Mouse (Mus musculus) kidney, postnatal 4 days (tissue): Measurements from ENCODE around the gene Kcnip1.
A peak's percentile ranks its signal among the peaks of the same experiment; 100 is the strongest.

Source experiments
- DNase-seq, 2 experiments: peaks; one replicate each; pipeline ENCODE4 v3.0.0; 2021; ENCODE audit warnings: mixed read lengths in 2 of 2

Gene Kcnip1

DNA sequence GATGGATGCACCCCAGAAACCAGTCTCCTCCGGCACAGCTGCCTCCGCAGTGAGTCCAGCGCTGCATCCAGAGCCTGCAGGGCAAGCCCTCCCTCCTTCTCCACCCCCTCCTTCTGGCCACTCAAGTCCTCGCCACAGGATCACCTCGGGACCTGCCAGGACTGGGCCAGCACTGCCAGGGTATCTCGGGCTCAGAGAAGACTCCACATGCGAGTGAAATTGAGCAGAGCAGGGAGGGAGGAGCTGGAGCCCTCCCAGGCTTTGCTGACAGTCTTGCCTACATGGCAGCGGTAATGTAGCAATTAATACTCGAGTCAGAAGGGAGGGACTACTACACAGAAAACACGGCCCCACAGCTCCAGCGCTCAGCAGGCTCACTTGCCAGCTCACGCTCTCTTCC, at the start of gene Kcnip1:
Kcnip1 (minus strand) TSS at position 215 of the 400 bp plus-strand sequence.
- DNase-seq, result peak in 1 of 2 experiments; percentile 37

DNA sequence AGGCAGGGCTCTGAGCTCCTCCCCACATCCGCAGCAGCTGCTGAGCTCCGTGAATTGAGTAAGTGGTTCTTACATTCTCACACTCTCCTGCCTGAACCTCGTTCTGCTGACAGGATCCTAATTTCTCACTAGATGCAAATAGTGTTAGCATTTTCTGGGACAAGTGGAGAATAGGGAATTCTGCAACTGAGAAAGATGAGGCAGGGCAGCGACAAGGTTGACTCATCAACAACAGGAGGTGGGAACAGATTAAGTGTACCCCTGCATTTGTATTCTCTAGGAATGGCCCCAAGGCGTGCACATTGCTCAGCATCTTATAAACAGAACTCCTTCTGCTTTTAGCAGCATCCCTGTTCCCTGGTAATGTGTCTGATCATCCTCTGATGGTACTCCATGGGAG, 47.1 kb upstream of the Kcnip1 start:
- DNase-seq, result no peak

DNA sequence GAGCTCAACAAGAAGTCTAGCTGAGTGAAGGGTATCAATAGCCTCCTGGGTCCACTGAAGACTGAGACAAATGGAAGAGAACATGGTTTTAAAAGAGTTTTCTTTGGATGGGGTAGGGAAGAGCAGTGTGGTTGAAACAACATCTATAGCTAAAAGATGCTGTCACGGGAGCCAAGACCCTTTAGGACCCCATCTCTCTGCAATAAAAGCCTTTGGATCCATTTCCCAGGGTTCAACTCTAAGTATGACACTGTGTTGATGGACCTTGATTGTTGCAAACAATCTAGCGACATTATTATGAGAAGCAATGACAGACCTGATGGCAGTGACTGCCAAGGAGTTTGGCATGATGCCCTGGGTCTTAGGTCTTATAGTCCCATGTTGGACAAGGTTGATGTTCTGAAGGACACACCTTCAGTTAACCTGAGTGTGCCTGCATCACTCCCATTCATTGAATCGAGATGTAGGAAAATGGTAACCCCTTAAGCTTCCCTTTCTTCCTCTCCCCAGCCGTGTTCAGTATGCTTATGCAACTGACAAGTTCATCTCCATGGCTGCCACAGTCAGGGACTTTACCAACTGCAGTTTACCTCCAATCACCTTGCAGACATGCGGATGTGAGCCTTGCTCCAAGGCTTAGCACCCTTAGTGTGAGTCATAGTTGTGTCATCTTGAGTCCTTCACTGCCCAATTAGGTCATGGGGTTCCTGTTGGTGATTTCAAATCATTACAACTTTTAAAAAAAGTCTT, 43.1 kb upstream of the Kcnip1 start:
- no peak for DNase-seq

DNA sequence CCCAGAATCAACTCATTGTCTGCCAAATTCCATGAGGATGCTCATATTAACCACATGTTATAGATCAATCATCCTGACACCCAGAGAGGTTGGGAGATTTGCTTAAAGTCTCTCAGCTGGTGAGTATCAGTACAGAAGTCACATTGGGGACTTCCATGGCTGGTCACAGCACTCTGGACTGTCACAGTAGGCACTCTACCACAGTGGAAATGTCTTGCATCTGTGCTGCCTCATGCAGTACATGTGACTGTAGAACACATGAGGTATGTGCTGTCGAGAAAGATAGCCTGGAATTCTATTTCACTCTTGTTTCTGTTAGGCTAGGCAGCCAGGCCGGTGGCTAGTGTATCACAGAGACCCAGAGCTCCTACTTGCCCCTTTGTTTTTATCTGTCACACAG, 41.8 kb upstream of the Kcnip1 start:
- no peak for DNase-seq

DNA sequence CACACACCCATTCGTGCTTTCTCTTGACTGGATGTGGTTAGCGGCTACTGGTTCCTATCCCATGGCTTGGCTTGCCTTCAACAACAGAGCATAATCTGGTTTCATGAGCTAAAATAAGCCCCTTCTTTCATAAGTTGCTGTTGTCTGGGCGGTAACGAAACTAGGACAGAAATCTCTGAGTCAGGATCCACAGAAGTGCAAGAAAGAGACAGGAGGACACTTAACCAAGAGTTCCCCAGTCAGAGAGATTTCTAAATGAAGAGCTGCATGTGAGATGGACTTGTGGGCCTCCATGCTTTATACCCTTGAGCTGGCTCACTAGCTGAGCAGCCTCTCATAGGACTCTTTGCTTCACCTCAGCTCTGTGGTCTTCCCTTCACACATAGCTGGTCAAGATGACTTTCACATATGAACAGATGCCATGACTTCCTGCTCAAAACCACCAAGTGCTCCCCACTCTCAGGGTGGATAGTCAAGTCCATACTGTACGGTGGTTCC, 41.1 kb upstream of the Kcnip1 start:
- no peak for DNase-seq

DNA sequence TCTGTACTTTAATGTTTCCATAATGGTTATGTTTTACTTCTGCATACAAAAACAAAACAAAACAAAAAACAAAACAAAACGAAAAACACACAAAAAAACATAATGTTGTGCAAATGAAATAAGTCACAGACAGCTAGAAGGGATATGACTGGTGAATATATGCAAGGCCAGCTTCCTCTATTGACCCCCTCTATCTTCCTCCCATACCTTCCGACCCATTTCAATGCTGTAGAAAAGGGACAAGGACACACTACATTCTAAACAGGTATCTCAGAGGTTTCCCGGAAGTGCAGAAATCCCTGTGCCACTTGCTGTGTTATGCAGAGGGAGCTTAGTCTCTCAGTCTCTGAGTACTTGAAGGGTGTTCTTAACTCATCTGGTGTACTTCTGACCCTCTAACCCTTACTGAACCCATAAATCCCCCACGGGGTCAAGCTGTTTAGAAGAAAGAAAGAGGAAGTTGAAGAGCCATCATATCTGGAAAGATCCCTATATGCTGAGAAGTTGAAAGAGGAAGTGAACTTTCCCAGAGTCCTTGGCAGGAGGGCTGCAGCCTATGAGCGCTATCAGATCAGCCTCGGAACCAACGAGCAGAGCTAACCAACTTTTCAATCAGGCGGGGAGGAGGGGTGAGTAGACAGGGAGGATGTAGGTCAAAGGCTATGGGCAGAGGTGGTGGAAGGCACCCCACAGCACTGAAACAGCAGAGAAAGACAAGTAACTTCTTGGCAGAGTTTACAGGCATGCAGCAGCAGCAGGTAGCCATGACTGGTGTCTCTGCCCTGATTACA, 38.3 kb upstream of the Kcnip1 start:
- DNase-seq, result peak; percentile 14 to 34

DNA sequence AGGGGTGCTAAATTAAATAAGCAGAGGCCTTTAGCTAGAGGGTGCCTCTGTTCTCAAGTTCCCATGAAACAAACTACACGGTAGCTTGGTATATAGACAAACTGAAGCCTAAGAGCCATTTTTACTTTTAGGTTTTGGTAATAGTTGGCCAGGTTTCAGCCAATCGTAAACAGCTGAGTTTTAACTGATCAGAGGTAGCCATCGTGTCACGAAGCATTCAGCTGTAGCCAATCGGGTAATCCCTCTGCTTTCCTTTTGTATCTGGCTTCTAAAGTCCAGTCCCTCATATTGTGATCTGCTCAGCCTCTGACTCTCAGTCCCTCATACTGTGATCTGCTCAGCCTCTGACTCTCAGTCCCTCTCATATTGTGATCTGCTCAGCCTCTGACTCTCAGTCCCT, 36.7 kb upstream of the Kcnip1 start:
- DNase-seq, result no peak

DNA sequence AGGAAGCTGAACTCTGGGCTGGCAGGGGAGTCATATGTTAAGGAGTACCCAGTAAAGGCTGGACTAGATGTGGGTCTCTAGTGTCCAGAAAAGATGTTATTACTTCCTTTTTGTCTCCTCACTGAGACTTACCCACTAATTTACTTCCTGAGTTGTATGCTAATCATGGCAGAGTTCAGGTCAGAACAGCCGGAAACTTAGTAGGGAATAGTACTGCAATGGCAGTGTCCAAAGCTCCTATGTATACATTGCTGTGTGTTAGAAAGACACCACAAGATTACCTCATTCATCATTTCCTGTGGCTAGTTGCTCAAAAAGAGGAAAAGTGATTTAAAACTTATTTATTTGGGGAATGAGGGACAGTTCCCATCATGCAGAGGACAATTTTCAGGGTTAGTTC, 32.1 kb upstream of the Kcnip1 start:
- DNase-seq, result no peak

DNA sequence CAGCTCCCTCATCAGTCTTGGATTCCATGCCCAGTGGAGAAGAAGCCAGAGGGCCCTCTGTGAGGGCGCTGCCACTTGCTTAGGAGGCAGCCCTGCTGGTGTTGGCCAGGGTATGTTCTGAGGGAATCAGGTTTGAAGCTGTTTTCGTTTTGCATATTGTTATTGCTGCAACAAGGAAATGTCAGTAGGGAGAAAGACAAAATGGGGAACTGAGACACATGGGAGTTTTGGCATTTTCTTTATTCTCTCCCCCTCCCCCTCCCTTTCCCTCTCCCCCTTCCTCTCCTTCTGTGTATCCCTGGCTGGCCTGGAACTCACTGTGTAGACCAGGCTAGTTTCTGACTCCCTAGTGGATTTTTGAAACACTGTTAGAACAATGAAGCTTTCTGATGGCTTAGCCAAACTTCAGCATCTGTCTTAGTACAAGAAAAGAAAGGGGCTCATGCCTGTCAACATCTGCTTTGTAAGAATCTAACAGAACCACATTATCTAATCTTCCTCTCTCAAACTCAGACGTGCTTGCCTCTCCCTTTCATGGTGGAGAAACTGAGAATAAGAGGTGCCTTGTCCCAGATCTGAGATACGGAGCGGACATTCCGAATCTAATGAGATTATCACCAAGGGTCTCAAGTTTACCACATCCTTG, 19.2 kb upstream of the Kcnip1 start:
- DNase-seq, result no peak

DNA sequence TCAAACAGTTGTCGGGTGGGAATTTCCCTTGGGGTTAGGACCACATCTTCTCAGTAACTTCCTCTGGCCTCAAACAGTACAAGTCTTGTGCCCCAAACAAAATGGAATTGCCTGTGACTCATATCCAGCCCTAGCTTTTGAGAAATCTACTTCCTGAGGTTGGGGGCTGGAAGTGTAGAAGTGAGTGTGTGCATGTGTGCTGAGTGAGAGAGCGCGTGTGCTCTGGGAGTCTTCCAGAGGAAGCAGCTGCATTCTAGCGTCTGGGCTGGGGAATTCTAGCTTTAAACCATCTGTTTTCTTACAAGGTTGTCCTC, 17.9 kb upstream of the Kcnip1 start:
- DNase-seq, result peak; percentile 46 to 55

DNA sequence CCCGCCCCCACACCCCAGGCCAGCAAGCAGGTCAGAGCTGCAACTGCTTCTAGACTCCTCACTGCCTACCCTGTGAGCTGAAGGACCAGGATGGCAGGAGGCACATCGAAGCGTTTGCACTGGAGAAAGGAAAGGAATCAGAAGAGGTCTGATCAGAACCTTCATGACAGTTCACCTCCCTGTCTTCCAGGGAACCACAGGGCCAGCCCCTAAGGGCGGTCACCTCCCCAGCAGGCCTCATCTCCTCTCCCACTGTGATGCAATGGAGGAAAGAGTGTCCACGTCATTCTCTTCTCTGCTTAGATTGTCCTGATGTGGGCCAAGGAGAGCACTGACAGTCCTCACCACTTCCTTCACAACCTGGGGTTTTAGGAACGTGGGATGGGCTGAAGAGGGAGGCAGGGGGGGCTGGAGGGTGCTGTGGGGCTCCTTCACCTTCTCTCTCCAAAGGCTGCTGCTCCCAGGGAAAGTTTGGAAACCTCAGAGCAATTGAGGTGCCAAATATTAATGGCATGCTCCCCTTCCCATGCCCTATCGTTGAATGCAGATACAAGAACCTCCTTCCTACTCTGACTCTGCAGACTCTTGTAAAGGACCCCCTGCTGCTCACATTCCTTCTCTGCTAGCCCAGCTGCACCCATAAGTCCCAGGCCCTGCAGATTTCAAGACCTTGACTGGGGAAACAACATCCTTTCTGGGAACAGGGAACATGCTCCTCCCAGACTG, 17.3 kb upstream of the Kcnip1 start:
- no peak for DNase-seq

DNA sequence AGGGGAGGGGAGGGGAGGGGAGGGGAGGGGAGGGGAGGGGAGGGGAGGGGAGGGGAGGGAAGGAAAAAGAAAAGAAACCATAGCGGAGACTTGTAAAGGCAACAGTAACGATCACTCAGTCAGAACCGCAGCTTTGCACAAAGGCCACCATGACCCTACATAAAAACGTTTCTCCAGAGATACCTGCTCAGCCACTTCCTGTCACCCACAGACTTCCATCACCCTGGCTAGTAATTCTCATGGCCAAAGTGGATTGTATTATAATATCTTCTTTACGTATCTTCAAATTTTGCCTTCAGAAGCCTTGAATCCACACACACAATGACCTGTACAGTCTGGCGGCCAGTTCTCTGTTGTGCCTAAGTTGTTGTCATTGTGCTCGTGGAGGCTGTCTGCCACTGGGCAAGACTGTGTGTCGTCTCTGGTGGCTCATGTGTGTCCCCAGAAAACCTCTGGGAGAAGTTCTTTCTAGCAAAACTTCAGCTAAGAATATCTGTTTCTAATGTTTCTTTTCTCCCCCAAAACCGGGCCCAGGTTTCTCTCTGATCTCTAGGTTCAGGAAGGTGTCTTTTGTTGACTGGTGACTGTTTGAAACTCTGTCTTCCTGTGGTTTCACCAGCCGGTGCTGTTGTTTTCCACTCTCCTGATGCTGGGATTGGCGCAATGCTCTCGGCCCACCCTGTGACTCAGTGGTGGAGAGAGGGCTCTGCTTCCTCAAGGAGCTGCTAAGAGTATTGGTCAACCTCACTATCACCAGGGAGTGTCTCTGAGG, 16.6 kb upstream of the Kcnip1 start:
- no peak for DNase-seq

DNA sequence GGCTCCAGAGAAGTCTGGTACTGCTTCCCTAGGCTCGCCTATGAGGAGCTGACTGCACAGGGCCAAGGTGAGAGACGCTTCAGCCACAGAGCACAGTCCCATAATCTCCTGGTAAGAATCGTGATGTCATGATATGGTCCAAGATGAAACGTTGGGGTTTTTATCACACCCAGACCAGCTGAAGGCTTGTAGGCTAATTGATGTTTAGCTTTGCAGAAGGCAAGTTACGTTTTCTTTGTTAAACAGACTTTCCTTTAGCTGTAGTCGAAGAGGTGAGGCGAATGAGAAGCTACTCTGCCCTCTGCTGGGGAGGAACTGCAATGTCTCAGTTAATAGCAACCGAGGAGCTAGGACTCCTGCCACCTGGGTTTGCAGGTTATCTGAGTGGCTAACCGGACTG, 15.8 kb upstream of the Kcnip1 start:
- DNase-seq, result peak; percentile 64 to 73

DNA sequence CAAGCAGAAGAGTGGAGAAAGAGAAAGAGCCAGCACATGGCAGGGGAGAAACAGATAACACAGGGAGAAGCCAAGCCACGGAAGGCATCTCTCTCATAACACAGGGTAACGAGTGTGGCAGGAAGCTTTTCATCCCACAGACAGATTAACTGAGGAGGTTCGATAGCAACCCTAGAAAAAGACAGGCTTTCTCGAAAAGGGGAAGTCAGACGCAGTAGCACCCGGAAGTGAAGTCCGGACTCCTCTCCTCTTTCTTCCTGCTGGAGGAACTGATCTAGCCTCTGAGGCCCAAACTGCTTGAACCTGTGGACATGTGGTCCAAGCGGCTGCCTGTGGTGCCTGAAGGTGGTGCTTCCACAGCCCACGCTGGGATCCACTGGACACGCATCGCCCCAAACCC, 15.3 kb upstream of the Kcnip1 start:
- no peak for DNase-seq

DNA sequence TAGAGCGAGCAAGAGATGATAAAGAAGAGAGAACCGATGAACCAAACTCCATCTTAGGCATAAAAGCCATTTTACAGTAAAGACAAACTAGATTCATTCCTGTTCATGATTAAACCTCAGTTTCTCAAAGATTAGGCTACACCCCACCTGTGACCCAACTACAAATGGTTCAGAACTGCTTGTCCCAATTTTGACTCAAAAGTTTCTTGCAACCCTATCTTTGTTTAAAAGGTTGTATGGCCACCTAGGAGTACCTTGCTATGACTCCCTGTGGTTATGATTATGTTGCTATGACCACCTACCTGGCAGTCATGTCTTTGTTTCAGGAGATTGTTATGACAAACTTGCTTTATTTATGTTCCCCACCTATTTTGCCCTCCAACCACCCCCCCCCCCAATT, 14.7 kb upstream of the Kcnip1 start:
- DNase-seq, result no peak

DNA sequence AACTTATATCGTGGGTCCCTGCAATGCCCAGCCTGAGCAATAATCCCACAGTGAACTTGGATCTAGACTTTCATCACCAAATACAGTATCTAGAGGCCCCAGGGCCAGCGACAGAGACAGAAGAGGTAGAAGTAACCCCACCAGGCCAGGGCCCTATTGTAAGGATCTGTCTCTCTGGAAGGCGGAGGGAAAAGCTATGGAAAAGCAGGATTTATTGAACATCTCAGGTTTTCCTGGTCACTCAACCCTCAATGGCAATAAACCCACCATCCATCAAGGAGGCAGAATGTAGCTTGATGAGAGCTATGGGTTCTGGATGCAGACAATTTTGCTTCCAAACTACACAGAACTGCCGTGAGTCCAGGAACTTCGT, 9.6 kb upstream of the Kcnip1 start:
- no peak for DNase-seq

DNA sequence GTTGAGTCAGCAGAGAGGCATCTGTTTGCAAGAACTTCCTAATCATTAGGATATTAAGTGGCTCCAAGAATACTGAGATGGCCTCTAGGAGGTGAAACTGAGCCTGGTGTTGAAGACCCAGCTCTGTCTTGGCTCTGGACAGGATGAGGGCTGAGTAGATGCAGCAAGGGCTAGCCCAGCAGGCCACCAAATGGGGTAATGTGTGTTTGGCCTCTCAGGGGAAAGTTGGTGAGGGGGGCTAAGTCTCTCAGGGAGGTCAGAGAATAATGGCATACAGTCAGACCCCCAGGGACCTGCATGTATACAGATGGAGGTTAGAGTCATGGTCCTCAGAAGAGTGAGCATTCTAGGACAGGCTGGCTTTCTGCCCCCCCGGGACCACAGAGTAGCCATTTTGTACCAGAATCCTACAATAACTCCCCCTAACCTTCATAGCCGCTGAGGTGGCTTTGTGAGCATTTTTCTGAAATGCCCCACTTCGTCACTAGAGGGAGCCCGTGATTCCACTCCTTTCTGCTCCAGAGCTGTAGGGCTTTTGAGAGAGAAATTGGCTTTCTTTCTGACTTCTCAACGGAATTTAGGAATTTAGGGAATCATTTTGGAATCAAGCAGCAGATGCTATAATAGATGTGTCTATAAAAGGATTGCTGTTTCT, 9.1 kb upstream of the Kcnip1 start:
- peak; percentile 75 to 76 for DNase-seq

DNA sequence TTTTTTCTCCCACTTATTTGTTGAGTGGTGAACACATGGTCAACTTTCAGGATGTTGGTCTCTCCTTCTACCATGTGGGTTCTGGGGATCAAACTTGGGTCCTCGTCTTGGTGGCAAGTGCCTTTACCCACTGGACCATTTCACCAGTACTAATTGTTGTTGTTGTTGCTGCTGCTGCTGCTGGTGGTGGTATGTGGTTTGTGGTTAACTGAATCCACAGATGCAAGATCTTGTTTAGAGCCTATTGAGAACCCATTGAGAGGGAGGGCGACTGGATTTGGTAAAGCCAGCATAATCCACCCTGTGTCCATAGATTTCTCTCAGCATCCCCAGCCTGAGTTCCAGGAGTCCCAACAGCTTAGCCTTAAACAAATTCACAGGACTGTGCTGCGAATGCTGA, 7.5 kb upstream of the Kcnip1 start:
- DNase-seq, result no peak

DNA sequence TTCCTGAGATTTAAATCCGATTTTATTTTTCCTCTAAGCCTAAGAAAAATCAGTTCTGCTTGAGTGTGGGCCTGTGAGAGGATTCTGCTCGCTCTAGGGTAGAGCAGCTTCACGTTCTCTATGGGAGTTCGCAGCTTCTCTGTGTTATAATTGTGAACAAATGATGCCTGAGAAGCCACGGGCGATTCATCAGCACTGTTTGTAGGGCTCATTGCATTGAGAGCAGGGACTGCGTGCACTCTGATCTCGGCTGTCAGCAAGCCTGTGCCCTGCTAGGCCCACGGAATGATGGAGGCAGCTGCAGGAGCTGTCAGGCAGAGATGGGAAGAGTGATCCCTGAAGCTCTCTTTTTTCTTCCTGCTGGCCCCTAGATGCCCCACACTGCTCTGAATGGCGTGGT, 5.3 kb upstream of the Kcnip1 start:
- no peak for DNase-seq

DNA sequence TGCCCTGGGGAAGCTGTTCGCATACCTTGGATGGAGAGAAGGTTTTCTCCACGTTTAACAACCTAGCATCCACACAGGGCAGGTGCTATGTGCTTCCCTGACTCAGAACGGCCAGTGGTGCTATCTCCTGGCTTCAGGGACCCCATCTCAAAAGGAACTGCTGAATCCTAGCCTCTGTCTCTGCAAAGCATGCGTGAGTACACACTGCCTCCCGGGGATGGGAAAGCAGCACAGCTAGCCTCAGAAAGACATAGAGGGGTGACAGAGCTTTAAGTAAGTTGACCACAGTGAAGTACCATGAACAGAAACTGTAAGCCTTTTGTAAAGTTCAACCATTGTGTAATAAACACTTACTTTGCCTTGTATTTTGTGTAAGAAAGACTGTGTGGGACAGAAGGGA, 544 bp upstream of the Kcnip1 start:
- DNase-seq, result peak in 1 of 2 experiments; percentile 26

DNA sequence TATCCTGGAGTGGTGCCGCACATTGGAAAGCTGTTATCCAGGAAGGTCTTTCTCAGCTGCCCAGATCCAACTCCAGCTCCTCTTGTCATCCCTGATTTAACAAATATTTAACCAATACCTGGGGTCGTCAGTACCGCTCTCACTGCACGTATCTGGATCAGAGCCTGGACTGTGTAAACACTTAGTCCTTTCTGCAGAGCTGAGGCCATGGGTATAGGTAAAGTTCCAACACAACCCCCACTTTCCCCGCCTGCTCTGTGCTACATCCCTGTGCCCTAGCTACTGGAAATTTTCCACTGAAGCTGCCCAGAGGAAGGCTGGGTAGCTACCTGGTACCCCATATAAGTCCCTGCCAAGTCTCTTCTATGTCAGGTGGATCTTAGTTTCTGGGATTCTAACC, 3.0 kb downstream of the Kcnip1 start:
- no peak for DNase-seq

DNA sequence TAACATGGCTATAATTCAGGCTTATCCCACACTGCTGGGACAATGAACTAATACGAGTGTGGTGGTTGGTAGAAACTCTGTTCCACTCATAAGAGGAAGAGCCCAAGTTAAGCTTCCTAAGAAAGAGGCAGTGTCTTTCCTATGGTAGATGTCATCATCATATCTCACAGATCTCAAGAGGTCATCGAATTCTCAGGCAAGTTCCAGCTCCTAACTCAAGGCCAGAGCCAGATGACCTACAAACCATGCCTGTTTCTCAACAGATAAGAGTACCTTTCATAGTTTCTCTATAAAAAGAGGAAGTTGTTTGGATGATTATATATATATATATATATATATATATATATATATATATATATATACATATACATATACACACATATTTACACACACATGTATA, 6.4 kb downstream of the Kcnip1 start:
- no peak for DNase-seq
